Mouse (Mus musculus): ENCODE measurements around the gene Tefm.
A peak's percentile ranks its signal among the peaks of the same experiment; 100 is the strongest.
"Not testable (repeated sequence)": the region's sequence is repeated elsewhere in the genome, so short reads cannot be mapped to it uniquely, and the experiment has no call there.

The Tefm gene

GRCm38 (mm10) chr11:80159018-80159417 lies 17.0 kb upstream of the Tefm start:
- no peak for DNase-seq (ENCODE audit: low read depth in 2 of 2, low spot score in 2 of 2)

- no peak for DNase-seq (ENCODE audit: low read depth in 2 of 2, low spot score in 2 of 2)
Measured at GRCm38 (mm10) chr11:80156841-80157240, 14.9 kb upstream of the Tefm start.

- no peak for DNase-seq (ENCODE audit: low read depth in 2 of 2, low spot score in 2 of 2)
Measured at GRCm38 (mm10) chr11:80155961-80156360, 14.0 kb upstream of the Tefm start.

- DNase-seq (ENCODE audit: low read depth in 2 of 2, low spot score in 2 of 2): no peak
Measured at GRCm38 (mm10) chr11:80155541-80155940, 13.6 kb upstream of the Tefm start.

GRCm38 (mm10) chr11:80154501-80154900 lies 12.5 kb upstream of the Tefm start:
- no peak for DNase-seq (ENCODE audit: low read depth in 2 of 2, low spot score in 2 of 2)

GRCm38 (mm10) chr11:80153857-80154495 lies 12.0 kb upstream of the Tefm start, which contains the start of gene Adap2:
Gene Adap2, plus strand, starts transcription at chr11:80154105.
- peak; percentile 71 to 85 for DNase-seq (ENCODE audit: low read depth in 2 of 2, low spot score in 2 of 2)

- DNase-seq (ENCODE audit: low read depth in 2 of 2, low spot score in 2 of 2): no peak
Measured at GRCm38 (mm10) chr11:80152376-80152775, 10.4 kb upstream of the Tefm start.

GRCm38 (mm10) chr11:80151541-80151940 lies 9.6 kb upstream of the Tefm start:
- no peak for DNase-seq (ENCODE audit: low read depth in 2 of 2, low spot score in 2 of 2)

GRCm38 (mm10) chr11:80150566-80150965 lies 8.6 kb upstream of the Tefm start:
- no peak for DNase-seq (ENCODE audit: low read depth in 2 of 2, low spot score in 2 of 2)

GRCm38 (mm10) chr11:80149412-80150023 lies 7.5 kb upstream of the Tefm start:
- DNase-seq (ENCODE audit: low read depth in 2 of 2, low spot score in 2 of 2): no peak

- DNase-seq (ENCODE audit: low read depth in 2 of 2, low spot score in 2 of 2): not testable (repeated sequence)
Measured at GRCm38 (mm10) chr11:80148974-80149373, 7.0 kb upstream of the Tefm start.

- DNase-seq (ENCODE audit: low read depth in 2 of 2, low spot score in 2 of 2): no peak
Measured at GRCm38 (mm10) chr11:80148313-80148712, 6.3 kb upstream of the Tefm start.

- no peak for DNase-seq (ENCODE audit: low read depth in 2 of 2, low spot score in 2 of 2)
Measured at GRCm38 (mm10) chr11:80147748-80148147, 5.8 kb upstream of the Tefm start.

GRCm38 (mm10) chr11:80145787-80146275 lies 3.9 kb upstream of the Tefm start:
- DNase-seq (ENCODE audit: low read depth in 2 of 2, low spot score in 2 of 2): no peak

GRCm38 (mm10) chr11:80142872-80143271 lies 897 bp upstream of the Tefm start:
- no peak for DNase-seq (ENCODE audit: low read depth in 2 of 2, low spot score in 2 of 2)

GRCm38 (mm10) chr11:80137773-80138172 lies 4.2 kb downstream of the Tefm start:
- no peak for DNase-seq (ENCODE audit: low read depth in 2 of 2, low spot score in 2 of 2)

- DNase-seq (ENCODE audit: low read depth in 2 of 2, low spot score in 2 of 2): no peak
Measured at GRCm38 (mm10) chr11:80136786-80137185, 5.2 kb downstream of the Tefm start.

GRCm38 (mm10) chr11:80135954-80136683 lies 5.9 kb downstream of the Tefm start:
- DNase-seq (ENCODE audit: low read depth in 2 of 2, low spot score in 2 of 2): no peak

- DNase-seq (ENCODE audit: low read depth in 2 of 2, low spot score in 2 of 2): no peak
Measured at GRCm38 (mm10) chr11:80134744-80135143, 7.2 kb downstream of the Tefm start.

- DNase-seq (ENCODE audit: low read depth in 2 of 2, low spot score in 2 of 2): no peak
Measured at GRCm38 (mm10) chr11:80132050-80132449, 9.9 kb downstream of the Tefm start.

GRCm38 (mm10) chr11:80116411-80116810 lies 25.6 kb downstream of the Tefm start:
- DNase-seq (ENCODE audit: low read depth in 2 of 2, low spot score in 2 of 2): no peak

GRCm38 (mm10) chr11:80104407-80104806 lies 37.6 kb downstream of the Tefm start:
- no peak for DNase-seq (ENCODE audit: low read depth in 2 of 2, low spot score in 2 of 2)
